Mouse (Mus musculus): ENCODE results near the gene Lrrc10.

- no peak for TF ChIP-seq EP300 (IDR thresholded peaks at IDR 0.05; ENCODE audit: insufficient read depth, low read depth, low read length)
- TF ChIP-seq POLR2A (IDR thresholded peaks at IDR 0.05; ENCODE audit: insufficient read depth, low read length) = no peak
- no peak for TF ChIP-seq CTCF (IDR thresholded peaks at IDR 0.05; ENCODE audit: low read depth, low read length)
Measured at GRCm38 (mm10) chr10:117045175-117046056, at the start of gene Lrrc10.

Data from ES-Bruce4 (cell line).